Mouse (Mus musculus): ENCODE measurements around the gene Syf2.

Syf2 gene

GRCm38 (mm10) chr4:134968605-134968976, 37.9 kb downstream of the Syf2 start:
- DNase-seq (ENCODE audit: low spot score in 2 of 2): no peak

GRCm38 (mm10) chr4:134975261-134975928, 44.7 kb downstream of the Syf2 start:
- DNase-seq (ENCODE audit: low spot score in 2 of 2): no peak

- DNase-seq (ENCODE audit: low spot score in 2 of 2): no peak
These were observed 45.2 kb downstream of the Syf2 start for GRCm38 (mm10) chr4:134975929-134976308.

GRCm38 (mm10) chr4:134978930-134979329, 48.2 kb downstream of the Syf2 start:
- DNase-seq (ENCODE audit: low spot score in 2 of 2): no peak

- peak; percentile 53 to 60 for DNase-seq (ENCODE audit: low spot score in 2 of 2)
These were observed 51.3 kb downstream of the Syf2 start for GRCm38 (mm10) chr4:134981959-134982431.

GRCm38 (mm10) chr4:134983136-134983535, 52.4 kb downstream of the Syf2 start:
- DNase-seq (ENCODE audit: low spot score in 2 of 2): no peak

GRCm38 (mm10) chr4:134984555-134984954, 53.9 kb downstream of the Syf2 start:
- peak; percentile 24 to 40 for DNase-seq (ENCODE audit: low spot score in 2 of 2)

- DNase-seq (ENCODE audit: low spot score in 2 of 2): no peak
These were observed 55.1 kb downstream of the Syf2 start for GRCm38 (mm10) chr4:134985626-134986335.

GRCm38 (mm10) chr4:134986336-134986635, 55.6 kb downstream of the Syf2 start:
- no peak for DNase-seq (ENCODE audit: low spot score in 2 of 2)

GRCm38 (mm10) chr4:134986963-134987362, 56.3 kb downstream of the Syf2 start:
- DNase-seq (ENCODE audit: low spot score in 2 of 2): no peak
